Mouse (Mus musculus): ENCODE results near the gene Hmbs. TPM values are rescaled to one million over a fixed set of nuclear protein-coding genes. Genes with fewer than 3 reads are reported as not detected.
A peak's percentile ranks its signal among the peaks of the same experiment; 100 is the strongest.

Hmbs gene
- polyA plus RNA-seq, 1 experiment, result 40.9 TPM

DNA sequence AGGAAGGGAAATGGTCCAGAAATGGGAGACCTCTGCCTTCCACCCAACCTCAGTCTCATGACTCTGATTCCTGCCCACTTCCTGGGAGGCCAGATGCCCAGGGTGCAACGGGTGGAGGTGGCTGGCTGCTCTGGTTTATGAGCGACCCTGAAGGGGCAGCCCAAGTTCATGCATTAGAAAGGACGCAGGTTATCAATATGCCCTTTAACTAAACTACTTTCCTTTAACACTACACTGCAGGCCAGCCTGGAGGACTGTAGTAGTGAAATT is 25.3 kb downstream of the Hmbs start:
- no peak for DNase-seq (ENCODE audit: low read depth)
- TF ChIP-seq CTCF (IDR thresholded peaks at IDR 0.05; ENCODE audit: borderline replicate concordance, extremely low read depth, insufficient read depth, insufficient read length), result no peak
- TF ChIP-seq POLR2A (IDR thresholded peaks at IDR 0.05; ENCODE audit: borderline replicate concordance, extremely low read depth, insufficient read depth, insufficient read length, poor library complexity, severe bottlenecking), result no peak

DNA sequence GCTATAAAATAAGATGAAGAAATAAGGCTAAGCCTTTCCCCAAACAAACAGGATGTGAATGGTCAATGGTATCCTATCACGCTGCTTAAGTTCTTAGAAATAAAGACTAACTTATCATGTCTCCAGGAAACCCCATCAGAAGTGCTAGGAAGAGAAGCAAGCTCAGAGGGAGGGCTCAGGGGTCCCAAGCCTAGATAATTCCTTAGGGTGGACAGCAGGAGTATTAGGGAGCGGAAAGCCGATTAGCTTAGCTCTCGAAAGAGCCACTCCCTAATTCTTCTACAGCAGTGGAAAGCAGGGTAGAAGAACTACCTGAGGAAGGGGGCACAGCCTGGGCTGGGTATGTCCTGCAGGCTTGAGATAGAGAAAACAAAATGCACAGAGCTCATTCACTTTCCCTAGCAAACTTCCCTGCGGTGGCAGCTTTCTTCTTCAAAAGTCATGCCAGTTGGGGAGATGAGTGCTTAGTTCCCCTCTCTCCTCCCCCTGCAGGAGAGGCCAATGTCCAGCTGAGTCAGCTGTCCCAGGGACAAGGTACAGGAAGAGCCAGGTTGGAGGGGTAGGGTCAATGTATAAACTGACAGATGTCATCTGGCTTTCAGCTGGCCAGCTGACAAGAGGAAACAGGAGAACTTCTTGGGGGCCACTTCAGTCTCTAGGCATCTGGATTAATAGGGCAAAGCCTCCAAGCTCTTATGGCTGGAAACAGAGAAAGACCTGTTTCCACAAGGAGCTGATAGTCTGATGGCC is 25.8 kb downstream of the Hmbs start:
- TF ChIP-seq POLR2A (IDR thresholded peaks at IDR 0.05; ENCODE audit: borderline replicate concordance, extremely low read depth, insufficient read depth, insufficient read length, poor library complexity, severe bottlenecking), result no peak
- TF ChIP-seq CTCF (IDR thresholded peaks at IDR 0.05; ENCODE audit: borderline replicate concordance, extremely low read depth, insufficient read depth, insufficient read length), result no peak
- DNase-seq (ENCODE audit: low read depth), result no peak

DNA sequence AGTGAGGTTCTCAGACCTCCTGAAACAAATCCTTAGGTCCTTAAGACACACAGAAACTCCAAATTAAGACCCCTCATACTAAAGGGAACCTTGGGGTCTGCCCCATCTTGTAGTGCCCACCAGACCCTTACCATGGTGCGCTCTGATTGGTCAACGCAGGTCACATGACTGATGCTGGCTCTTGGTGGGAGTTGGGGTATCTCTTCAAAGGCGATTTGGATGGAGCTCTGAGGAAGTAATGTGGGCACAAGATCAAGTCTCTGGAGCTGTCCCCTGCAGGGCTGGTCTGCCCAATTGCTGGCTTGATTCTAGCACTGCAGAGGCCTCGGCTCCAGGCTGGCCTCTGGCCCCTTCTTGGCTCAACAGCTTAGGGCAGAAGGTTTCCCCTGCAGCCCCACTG is 26.6 kb downstream of the Hmbs start:
- TF ChIP-seq CTCF (IDR thresholded peaks at IDR 0.05; ENCODE audit: borderline replicate concordance, extremely low read depth, insufficient read depth, insufficient read length), result no peak
- no peak for TF ChIP-seq POLR2A (IDR thresholded peaks at IDR 0.05; ENCODE audit: borderline replicate concordance, extremely low read depth, insufficient read depth, insufficient read length, poor library complexity, severe bottlenecking)
- DNase-seq (ENCODE audit: low read depth), result no peak

DNA sequence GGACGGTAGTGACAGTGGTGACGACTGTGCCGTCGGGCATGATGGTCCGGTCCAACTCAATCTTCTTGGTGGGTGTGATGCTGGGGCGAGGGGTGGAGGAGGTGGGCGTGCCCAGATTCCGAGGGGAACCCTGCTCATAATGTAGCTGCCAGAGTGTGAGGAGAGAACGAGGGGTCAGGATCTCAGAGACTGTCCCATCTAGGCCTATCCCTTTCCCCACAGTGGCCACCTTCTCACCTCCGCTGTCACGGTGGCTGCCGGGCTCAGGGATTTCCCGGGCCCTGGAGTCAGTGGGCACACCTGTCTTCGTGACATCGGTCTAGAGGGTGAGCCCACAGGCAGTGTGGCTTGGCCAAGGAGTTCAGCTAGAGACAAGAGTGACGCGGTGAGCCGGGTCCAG is 29.1 kb downstream of the Hmbs start:
- no peak for DNase-seq (ENCODE audit: low read depth)
- TF ChIP-seq CTCF (IDR thresholded peaks at IDR 0.05; ENCODE audit: borderline replicate concordance, extremely low read depth, insufficient read depth, insufficient read length) (no peak), POLR2A (IDR thresholded peaks at IDR 0.05; ENCODE audit: borderline replicate concordance, extremely low read depth, insufficient read depth, insufficient read length, poor library complexity, severe bottlenecking) (no peak)

DNA sequence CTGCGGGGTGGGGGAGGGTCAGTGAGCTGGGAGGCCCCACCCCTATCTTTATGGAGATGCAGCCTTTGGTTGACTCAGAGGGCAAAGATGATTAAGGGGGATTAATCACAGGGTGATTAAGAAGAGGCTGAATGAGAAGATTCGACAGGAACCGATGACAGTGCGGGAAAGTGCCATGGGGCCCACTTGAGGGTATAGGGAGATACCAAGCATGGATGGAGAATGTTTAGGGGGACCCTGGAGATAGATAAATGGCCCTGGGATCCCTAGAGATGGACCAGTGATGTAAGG is 29.8 kb downstream of the Hmbs start:
- TF ChIP-seq CTCF (IDR thresholded peaks at IDR 0.05; ENCODE audit: borderline replicate concordance, extremely low read depth, insufficient read depth, insufficient read length) (no peak), POLR2A (IDR thresholded peaks at IDR 0.05; ENCODE audit: borderline replicate concordance, extremely low read depth, insufficient read depth, insufficient read length, poor library complexity, severe bottlenecking) (no peak)

DNA sequence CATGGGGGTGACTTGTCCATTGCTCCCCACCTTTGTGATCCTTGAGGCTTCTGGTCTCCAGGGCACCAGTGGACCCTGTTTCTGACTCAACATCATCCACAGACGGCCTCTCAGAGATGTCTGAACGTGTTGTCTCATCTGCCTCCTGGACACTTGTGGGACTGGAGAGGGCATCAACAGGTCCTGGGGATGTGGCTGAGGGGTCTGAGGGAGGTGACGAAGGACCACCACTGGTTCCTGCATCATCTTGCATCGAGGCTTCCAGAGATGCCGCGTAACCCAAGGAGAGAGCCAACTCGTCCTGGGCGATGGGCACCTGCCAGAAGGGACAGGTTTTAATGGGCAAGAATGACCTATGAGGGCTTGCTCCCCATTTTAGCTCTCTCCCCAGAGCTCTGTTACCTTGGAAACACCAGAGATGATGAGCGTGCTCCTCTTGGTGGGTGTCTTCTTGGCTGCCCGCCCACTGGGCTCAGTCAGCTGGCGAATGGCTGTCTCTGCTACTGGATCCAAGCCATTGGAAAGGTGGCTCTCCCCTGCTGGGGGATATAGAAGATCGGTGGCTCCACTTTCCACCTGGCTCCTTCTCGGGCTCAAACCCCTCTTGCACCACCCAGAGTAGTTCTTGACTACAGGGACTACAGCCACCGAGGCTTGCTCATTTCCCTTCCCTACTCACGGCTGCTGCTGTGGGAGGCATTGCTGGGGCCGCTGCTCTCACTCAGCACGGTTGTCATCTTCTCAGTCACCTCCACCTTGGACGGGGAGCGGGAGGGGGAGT is 30.4 kb downstream of the Hmbs start:
- peak; percentile 54 for DNase-seq (ENCODE audit: low read depth)

More for the DNA sequence above, 29.8 kb downstream of the Hmbs start:
- DNase-seq (ENCODE audit: low read depth), result no peak

DNA sequence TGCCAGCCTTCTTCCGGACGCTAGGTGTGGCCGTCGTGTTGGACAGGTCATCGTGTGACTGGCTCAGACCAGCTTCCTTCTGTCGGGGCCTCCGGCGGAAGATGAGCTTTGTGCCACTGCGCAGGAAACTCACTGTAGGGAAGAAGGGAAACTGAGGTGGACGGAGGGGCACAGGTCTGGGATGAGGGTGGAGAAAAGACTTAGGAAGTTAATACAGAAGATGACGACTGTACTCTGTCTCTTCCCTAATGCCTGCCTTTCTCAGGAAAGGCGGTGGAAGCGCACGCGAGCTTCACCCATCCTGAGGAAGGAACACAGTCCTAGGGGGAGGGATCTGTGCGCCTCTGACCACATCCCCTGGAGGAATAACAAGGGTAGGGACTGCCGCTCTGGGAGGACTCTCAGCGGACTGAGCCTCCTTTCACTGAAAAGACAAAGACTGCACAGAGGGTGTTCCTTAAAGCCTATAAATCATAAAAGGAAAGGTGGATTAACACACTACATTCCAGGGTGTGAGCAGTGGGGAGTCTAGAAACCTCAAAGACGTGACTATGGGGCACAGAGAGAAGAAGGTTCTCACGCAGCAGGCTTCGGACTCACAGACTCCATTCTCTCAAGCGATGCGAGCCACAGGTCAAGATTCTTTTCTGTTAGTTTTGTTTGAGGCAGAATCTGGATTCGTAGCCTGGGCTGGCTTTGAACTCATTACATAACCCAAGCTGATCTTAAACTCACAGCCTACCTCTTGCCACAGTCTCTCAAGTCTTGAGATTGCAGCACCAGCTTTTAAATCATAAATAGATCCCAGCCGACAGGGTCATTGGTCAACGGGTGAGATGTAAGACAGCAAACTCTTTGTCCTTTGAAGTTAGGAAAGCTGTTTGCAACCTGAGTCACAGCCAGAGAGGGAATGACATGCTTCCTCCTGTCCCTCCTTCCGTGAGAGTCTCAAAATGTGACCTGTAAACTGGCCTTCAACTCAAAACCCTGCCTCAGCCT is 32.6 kb downstream of the Hmbs start:
- peak; percentile 32 for DNase-seq (ENCODE audit: low read depth)
- TF ChIP-seq CTCF (IDR thresholded peaks at IDR 0.05; ENCODE audit: borderline replicate concordance, extremely low read depth, insufficient read depth, insufficient read length), result no peak
- TF ChIP-seq POLR2A (IDR thresholded peaks at IDR 0.05; ENCODE audit: borderline replicate concordance, extremely low read depth, insufficient read depth, insufficient read length, poor library complexity, severe bottlenecking), result no peak

More for the DNA sequence above, 30.4 kb downstream of the Hmbs start:
- TF ChIP-seq POLR2A (IDR thresholded peaks at IDR 0.05; ENCODE audit: borderline replicate concordance, extremely low read depth, insufficient read depth, insufficient read length, poor library complexity, severe bottlenecking) (no peak), CTCF (IDR thresholded peaks at IDR 0.05; ENCODE audit: borderline replicate concordance, extremely low read depth, insufficient read depth, insufficient read length) (no peak)

- DNase-seq (ENCODE audit: low read depth), result no peak
- TF ChIP-seq CTCF (IDR thresholded peaks at IDR 0.05; ENCODE audit: borderline replicate concordance, extremely low read depth, insufficient read depth, insufficient read length) (no peak), POLR2A (IDR thresholded peaks at IDR 0.05; ENCODE audit: borderline replicate concordance, extremely low read depth, insufficient read depth, insufficient read length, poor library complexity, severe bottlenecking) (no peak)
Measured at GRCm38 (mm10) chr9:44310750-44311135, 33.3 kb downstream of the Hmbs start.

DNA sequence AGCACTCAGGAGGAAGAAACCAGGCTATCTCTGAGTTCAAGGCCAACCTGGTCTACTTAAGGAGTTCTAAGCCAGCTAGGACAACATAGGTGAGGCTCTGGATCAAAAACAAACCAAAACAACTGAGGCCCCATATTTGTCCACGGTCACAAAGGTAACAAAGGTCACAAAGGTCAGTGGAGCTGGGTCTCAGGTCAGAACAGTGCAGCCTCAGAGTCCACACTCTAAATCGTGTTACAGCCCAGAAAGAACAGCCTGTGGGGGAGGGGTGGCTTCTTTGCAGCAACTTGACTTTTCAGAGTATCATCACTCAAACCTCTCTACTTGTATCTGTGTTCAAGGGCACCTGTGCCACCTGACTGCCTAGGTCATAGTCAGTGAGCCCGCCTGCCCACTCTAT is 34.3 kb downstream of the Hmbs start:
- TF ChIP-seq POLR2A (IDR thresholded peaks at IDR 0.05; ENCODE audit: borderline replicate concordance, extremely low read depth, insufficient read depth, insufficient read length, poor library complexity, severe bottlenecking) (no peak), CTCF (IDR thresholded peaks at IDR 0.05; ENCODE audit: borderline replicate concordance, extremely low read depth, insufficient read depth, insufficient read length) (no peak)
- no peak for DNase-seq (ENCODE audit: low read depth)

DNA sequence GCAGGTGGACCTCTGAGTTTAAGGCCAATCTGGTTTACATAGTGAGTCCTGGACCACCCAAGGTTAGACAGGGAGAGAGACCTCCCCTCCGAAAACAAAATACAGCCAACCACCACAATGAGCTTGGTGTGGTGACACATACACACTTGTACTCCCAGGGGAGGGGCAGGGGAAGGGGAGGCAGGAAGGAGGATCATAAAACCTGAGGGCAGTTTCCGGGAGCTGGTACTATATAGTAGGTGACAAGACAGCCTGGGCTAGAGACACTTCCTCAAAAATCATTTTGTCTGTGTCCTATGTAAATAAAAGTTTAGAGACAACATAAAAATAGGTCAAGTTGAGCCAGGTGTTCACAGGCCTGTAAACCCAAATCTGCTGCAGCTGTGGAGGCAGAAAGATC is 36.8 kb downstream of the Hmbs start:
- TF ChIP-seq CTCF (IDR thresholded peaks at IDR 0.05; ENCODE audit: borderline replicate concordance, extremely low read depth, insufficient read depth, insufficient read length), result no peak
- no peak for TF ChIP-seq POLR2A (IDR thresholded peaks at IDR 0.05; ENCODE audit: borderline replicate concordance, extremely low read depth, insufficient read depth, insufficient read length, poor library complexity, severe bottlenecking)
- DNase-seq (ENCODE audit: low read depth), result no peak

- no peak for TF ChIP-seq POLR2A (IDR thresholded peaks at IDR 0.05; ENCODE audit: borderline replicate concordance, extremely low read depth, insufficient read depth, insufficient read length, poor library complexity, severe bottlenecking)
- no peak for TF ChIP-seq CTCF (IDR thresholded peaks at IDR 0.05; ENCODE audit: borderline replicate concordance, extremely low read depth, insufficient read depth, insufficient read length)
- DNase-seq (ENCODE audit: low read depth), result no peak
Measured at GRCm38 (mm10) chr9:44306532-44306931, 37.5 kb downstream of the Hmbs start.

Data from brain, embryonic 14.5 days (tissue).